Mouse (Mus musculus) bone marrow macrophage, adult 2 months (primary cell): Measurements from ENCODE around the gene Gm10322. TPM values are rescaled to one million over a fixed set of nuclear protein-coding genes. Genes with fewer than 3 reads are reported as not detected.
A peak's percentile ranks its signal among the peaks of the same experiment; 100 is the strongest.

Experiments used
- H3K27ac ChIP-seq: 2 replicates; pipeline ENCODE4 v1.5.1; 2012; ENCODE audit warnings: low read depth, low read length; ENCODE audit not compliant: insufficient read depth
- H3K4me1 ChIP-seq: 2 replicates; pipeline ENCODE4 v1.6.1; 2012; ENCODE audit warnings: low read length; ENCODE audit not compliant: control insufficient read depth, insufficient read depth
- H3K4me3 ChIP-seq: 2 replicates; pipeline ENCODE4 v1.5.1; 2012; ENCODE audit warnings: mild to moderate bottlenecking, low read length, moderate library complexity; ENCODE audit not compliant: insufficient read depth
- CTCF ChIP-seq: IDR thresholded peaks from 2 replicates; pipeline ENCODE4 v1.5.1; 2012; ENCODE audit warnings: low read depth, mild to moderate bottlenecking, low read length, moderate library complexity
- POLR2A ChIP-seq: IDR thresholded peaks from 2 replicates; pipeline ENCODE4 v1.6.1; 2012; ENCODE audit warnings: mild to moderate bottlenecking, low read depth, low read length, borderline replicate concordance
- polyA plus RNA-seq: library from polyadenylated mRNA; stranded (reverse); fragments of >200 nt; gene quantifications from 2 replicates; pipeline ENCODE4 v1.2.4, GENCODE M21; 2012; ENCODE audit not compliant: missing spikeins, insufficient read depth, insufficient read length

Gene Gm10322
- polyA plus RNA-seq, 1 experiment: not detected

DNA sequence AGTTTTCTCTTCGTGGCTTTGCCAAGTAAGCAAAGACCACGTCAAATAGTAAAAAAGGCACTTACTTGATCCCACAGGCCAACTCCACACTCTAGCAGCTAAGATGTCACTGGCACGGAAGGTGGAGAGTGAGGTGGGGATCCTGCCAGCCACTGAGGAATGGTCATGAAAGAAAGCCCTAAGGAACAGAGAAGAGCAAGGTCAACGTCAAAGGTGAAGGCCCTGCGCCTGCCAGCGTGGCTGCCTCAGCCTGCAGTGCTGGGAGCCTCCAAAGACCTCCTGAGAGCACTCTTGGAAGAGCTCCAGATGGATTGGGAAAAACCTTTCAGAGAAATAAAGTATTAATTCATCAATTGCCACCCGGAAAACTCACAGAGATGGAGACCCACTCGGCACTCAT, 15.3 kb upstream of the Gm10322 start:
- TF ChIP-seq POLR2A: no peak
- TF ChIP-seq CTCF: no peak
- no peak overlapping the region for H3K4me3 ChIP-seq
- peaks cover 3% of the 10 kb centered on the region for H3K4me1 ChIP-seq
- H3K27ac ChIP-seq: no peak overlapping the region

GRCm38 (mm10) chr10:59602043-59602442, 13.8 kb upstream of the Gm10322 start:
- H3K4me3 ChIP-seq: no peak overlapping the region
- TF ChIP-seq CTCF: no peak
- no peak for TF ChIP-seq POLR2A
- no peak overlapping the region for H3K27ac ChIP-seq
- peaks cover 3% of the 10 kb centered on the region for H3K4me1 ChIP-seq

- Histone ChIP-seq H3K27ac (no peak overlapping the region), H3K4me3 (no peak overlapping the region), H3K4me1 (peaks cover 3% of the 10 kb centered on the region)
- TF ChIP-seq POLR2A (no peak), CTCF (no peak)
These were observed 13.0 kb upstream of the Gm10322 start for GRCm38 (mm10) chr10:59602891-59603290.

- H3K4me3 ChIP-seq: no peak overlapping the region
- H3K27ac ChIP-seq: no peak overlapping the region
- TF ChIP-seq CTCF: no peak
- TF ChIP-seq POLR2A: no peak
- peaks cover 3% of the 10 kb centered on the region for H3K4me1 ChIP-seq
These were observed 12.0 kb upstream of the Gm10322 start for GRCm38 (mm10) chr10:59603843-59604242.

GRCm38 (mm10) chr10:59604879-59605464, 10.9 kb upstream of the Gm10322 start:
- TF ChIP-seq CTCF (no peak), POLR2A (no peak)
- no peak overlapping the region for H3K27ac ChIP-seq
- H3K4me3 ChIP-seq: no peak overlapping the region
- peaks cover 3% of the 10 kb centered on the region for H3K4me1 ChIP-seq

DNA sequence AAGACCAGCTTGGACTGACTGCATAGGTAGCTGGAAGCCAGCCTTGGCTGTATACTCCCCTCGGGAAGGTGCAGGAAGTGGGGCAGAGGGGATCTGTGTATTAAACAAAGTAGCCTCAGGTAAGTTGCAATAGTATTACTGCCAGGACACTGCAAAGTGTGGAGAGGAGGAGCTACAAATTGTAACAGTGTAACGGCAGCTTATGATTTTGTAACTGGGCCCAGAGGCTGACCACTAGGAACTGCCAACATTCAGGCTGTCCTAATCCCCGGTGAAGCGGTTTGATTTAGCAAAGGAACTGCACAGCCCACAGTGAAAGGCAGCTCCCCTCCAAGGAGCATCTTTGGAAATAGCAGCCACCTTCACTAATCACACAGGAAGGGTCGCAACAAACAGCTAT, 2.6 kb upstream of the Gm10322 start:
- Histone ChIP-seq H3K4me1 (peaks cover 8% of the 10 kb centered on the region), H3K27ac (no peak overlapping the region), H3K4me3 (no peak overlapping the region)
- TF ChIP-seq POLR2A: no peak
- TF ChIP-seq CTCF: no peak

DNA sequence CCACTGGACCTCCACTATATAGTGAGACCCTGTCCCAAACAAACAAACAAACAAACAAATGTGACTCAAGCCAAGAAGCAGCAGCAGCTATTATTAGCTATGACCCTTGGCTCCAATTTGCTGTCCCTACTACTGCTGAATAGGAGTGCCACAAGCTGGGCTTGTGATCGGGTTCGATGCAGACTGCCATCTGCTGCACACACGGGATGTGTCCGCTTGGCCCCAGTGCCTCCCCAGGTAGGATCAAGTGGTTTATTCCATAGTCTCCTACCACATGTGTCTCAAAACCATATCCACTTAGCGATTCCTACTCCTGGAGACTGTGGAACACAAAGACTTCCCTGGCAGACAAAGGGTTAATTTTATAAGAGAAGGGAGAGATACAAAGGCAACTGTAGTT, 1.7 kb upstream of the Gm10322 start:
- Histone ChIP-seq H3K4me1 (peaks cover 8% of the 10 kb centered on the region), H3K27ac (no peak overlapping the region), H3K4me3 (no peak overlapping the region)
- TF ChIP-seq CTCF (no peak), POLR2A (no peak)

GRCm38 (mm10) chr10:59615411-59615810, 452 bp upstream of the Gm10322 start:
- peaks cover 8% of the 10 kb centered on the region for H3K4me1 ChIP-seq
- no peak overlapping the region for H3K27ac ChIP-seq
- TF ChIP-seq POLR2A: no peak
- TF ChIP-seq CTCF: no peak
- peak overlapping the region; percentile 87 for H3K4me3 ChIP-seq

DNA sequence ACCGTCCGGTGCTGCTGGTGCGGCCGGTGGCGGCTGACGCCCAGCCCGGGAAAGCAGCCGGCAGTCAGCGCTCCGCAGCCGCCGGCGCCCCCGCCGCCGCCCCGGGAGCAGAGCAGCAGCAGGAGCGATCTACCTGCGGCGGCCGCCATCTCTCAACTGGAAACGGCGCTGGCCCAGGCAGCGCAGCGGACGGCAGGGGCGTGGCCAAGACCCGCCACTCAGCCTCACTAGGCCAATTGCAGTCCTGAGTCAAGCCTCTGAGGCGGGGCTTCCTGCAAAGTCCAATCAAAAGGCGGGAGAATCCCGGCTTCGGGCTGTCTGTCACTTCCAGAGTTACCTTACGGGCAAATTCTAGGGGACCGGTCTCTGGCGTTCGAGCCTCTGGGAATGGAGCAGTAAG, 659 bp downstream of the Gm10322 start, which contains the start of gene Mcu:
Mcu (minus strand) TSS at position 171 of the 400 bp plus-strand sequence.
- no peak for TF ChIP-seq CTCF
- no peak for TF ChIP-seq POLR2A
- Histone ChIP-seq H3K27ac (no peak within 1 kb of the TSS), H3K4me1 (peaks cover 8% of the 10 kb centered on the region), H3K4me3 (peak within 1 kb of the TSS; percentile 87)

DNA sequence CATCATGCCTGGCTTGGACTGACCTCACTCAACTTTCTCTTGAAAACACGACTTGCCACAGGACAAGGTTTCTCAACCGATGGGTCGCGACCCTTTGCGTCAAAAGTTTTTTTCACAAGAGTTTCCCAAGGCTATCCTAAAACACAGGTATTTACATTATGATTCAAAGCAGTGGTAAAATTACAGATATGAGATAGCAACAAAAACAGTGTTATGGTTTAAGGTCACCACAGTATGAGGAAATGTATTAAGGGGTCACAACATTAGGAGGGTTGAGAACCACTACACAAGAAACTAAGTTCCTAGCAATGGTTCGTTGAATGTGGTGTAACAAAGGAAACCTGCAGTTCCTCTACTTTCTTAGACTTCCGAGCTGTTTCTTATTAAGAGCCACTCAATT, 1.9 kb downstream of the Gm10322 start:
- H3K4me1 ChIP-seq: peaks cover 8% of the 10 kb centered on the region
- H3K27ac ChIP-seq: no peak overlapping the region
- TF ChIP-seq CTCF (no peak), POLR2A (no peak)
- H3K4me3 ChIP-seq: no peak overlapping the region

DNA sequence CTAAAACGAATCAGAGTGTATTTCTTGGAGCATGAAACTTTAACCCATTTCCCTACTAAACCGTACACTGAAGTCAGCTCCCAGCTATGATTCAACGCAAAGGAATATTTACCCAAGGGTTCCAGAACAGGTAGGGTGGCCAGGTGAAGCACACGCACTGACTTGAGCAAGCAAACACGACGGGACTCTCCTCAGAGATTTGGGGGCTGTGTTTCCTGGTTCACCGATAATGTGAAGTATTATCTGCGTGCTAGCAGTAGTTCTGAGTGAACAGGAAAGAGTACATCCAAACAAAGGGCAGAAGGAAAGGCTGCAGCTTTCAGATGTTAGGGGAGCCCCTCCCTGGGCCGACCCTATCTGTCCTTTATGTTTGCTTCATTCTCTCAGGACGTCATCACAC, 5.5 kb downstream of the Gm10322 start:
- H3K27ac ChIP-seq: no peak overlapping the region
- no peak overlapping the region for H3K4me3 ChIP-seq
- no peak for TF ChIP-seq POLR2A
- TF ChIP-seq CTCF: no peak
- peaks cover 3% of the 10 kb centered on the region for H3K4me1 ChIP-seq
